Mouse (Mus musculus) neural tube, embryonic 15.5 days (tissue): Measurements from ENCODE around the gene Wdr5. TPM values are rescaled to one million over a fixed set of nuclear protein-coding genes. Genes with fewer than 3 reads are reported as not detected.

ENCODE experiments used
- ATAC-seq: fragments of 200-750 bp; cut with Nextera tagmentation; 2 replicates; pipeline ENCODE4 v1.8.0; 2017; ENCODE audit warnings: mild to moderate bottlenecking, moderate TSS enrichment, moderate library complexity; ENCODE audit not compliant: low FRiP score
- H3K27ac ChIP-seq: fragments of 300-500 bp; sonication (generic); replicated peaks from 2 replicates; pipeline ENCODE4 v1.5.1; 2015; ENCODE audit warnings: mild to moderate bottlenecking, inconsistent platforms
- H3K27me3 ChIP-seq: fragments of 300-500 bp; sonication (generic); replicated peaks from 2 replicates; pipeline ENCODE4 v1.6.1; 2015; ENCODE audit warnings: inconsistent platforms
- H3K36me3 ChIP-seq: fragments of 300-500 bp; sonication (generic); 2 replicates; pipeline ENCODE4 v1.6.1; 2015; ENCODE audit warnings: inconsistent platforms
- H3K4me1 ChIP-seq: fragments of 300-500 bp; sonication (generic); 2 replicates; pipeline ENCODE4 v1.6.1; 2015; ENCODE audit warnings: inconsistent platforms
- H3K4me2 ChIP-seq: fragments of 300-500 bp; sonication (generic); 2 replicates; pipeline ENCODE4 v1.6.1; 2015; ENCODE audit warnings: inconsistent platforms, mild to moderate bottlenecking, moderate library complexity
- H3K4me3 ChIP-seq: fragments of 300-500 bp; sonication (generic); replicated peaks from 2 replicates; pipeline ENCODE4 v1.5.1; 2015; ENCODE audit warnings: mild to moderate bottlenecking, inconsistent platforms
- H3K9ac ChIP-seq: fragments of 300-500 bp; sonication (generic); replicated peaks from 2 replicates; pipeline ENCODE4 v1.6.1; 2015; ENCODE audit warnings: mild to moderate bottlenecking, inconsistent platforms
- H3K9me3 ChIP-seq: fragments of 300-500 bp; sonication (generic); replicated peaks from 2 replicates; pipeline ENCODE4 v1.6.1; 2016; ENCODE audit warnings: inconsistent platforms
- WGBS: fragments of 180-500 bp; shearing (Covaris S2); methylation state at CpG from one replicate; pipeline ENCODE4 v1.1.7; 2015; ENCODE audit warnings: mixed read lengths; 5-methylcytosine and 5-hydroxymethylcytosine counted together
- polyA plus RNA-seq: library from polyadenylated mRNA; unstranded; fragments of >200 nt; fragmentation: Nextera tagmentation; extraction: Ambion mirVana; gene quantifications from 2 replicates; pipeline ENCODE4 v1.2.1, GENCODE M21; 2015

Gene Wdr5
- polyA plus RNA-seq, 1 experiment from 2014 or later: 41.7 TPM

DNA sequence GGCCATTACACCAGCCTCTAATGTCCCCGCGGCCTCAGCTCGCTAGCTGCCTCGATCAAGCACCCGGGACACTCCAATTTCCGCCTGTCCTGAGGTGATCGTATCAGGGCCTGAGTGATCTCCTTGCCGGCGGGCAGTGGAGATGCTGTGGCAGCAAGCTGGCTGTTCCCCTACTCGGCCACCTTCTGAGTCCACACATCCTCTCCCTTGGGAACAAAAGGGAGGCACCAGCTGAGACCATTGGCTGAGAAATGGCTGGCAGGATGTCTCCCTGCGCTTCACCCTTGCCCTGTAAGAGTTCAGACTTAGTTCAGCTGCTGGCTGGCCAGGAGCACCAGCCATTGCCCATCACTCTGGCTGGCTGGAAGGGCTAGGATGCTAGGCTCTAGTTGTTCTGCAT lies 67.2 kb downstream of the Wdr5 start:
- Histone ChIP-seq H3K27ac (no peak overlapping the region), H3K36me3 (no peaks in the 10 kb centered on the region), H3K4me2 (no peak overlapping the region), H3K9me3 (no peaks in the 10 kb centered on the region), H3K4me1 (0 out of 2 replicates have a peak, but pooled peaks cover 6% of the 10 kb centered on the region), H3K4me3 (no peak overlapping the region), H3K9ac (no peak overlapping the region), H3K27me3 (peaks cover 7% of the 10 kb centered on the region; the same call in 1 of the 2 replicates)
- WGBS: 57% methylated on average over 11 of the region's 11 CpGs
- ATAC-seq: no peak; the same call in 1 of the 2 replicates

DNA sequence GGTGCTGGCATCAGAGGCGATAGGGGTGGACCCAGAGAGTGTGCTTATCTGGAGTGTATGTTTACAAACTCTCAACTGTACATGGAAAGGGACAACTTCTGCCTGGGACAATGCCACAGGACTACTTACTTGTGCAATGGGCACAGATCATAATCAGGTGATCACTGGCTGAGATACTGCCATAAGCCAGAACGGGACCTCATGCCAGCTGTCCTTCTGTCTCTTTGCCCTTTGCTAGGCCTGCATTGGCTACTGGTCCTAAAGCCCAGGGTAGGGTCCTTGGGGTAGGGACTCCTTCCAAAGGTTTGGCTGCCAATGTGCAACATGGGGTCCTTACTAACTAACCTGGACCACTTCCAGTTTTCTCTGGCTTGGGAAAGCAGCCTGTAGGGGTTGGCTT lies 68.1 kb downstream of the Wdr5 start:
- no peak for ATAC-seq
- WGBS: 95% methylated on average over 2 of the region's 2 CpGs
- 0 out of 2 replicates have a peak, but pooled peaks cover 6% of the 10 kb centered on the region for H3K4me1 ChIP-seq
- H3K9me3 ChIP-seq: no peaks in the 10 kb centered on the region
- H3K4me3 ChIP-seq: no peak overlapping the region
- H3K36me3 ChIP-seq: no peaks in the 10 kb centered on the region
- H3K27me3 ChIP-seq: 0 out of 2 replicates have a peak, but pooled peaks cover 3% of the 10 kb centered on the region
- H3K27ac ChIP-seq: no peak overlapping the region
- H3K9ac ChIP-seq: no peak overlapping the region
- no peak overlapping the region for H3K4me2 ChIP-seq

DNA sequence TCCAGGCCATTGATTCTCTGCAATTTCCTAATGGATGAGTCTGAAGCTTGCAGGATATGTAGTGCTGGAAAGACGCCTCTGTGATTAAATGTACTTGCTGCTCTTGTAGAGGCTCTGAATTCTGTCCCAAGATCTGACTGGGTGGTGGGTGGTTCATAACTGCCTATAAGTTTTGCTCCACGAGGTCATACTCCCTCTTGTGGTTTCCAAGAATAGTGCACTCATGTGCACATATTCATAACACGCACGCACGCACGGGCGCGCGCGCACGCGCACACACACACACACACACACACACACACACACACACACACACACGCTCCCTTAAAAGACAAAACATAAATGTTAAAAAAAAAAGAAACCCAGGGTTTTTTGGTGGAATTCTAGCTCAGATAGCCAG lies 69.6 kb downstream of the Wdr5 start:
- Histone ChIP-seq H3K9me3 (no peaks in the 10 kb centered on the region), H3K27ac (no peak overlapping the region), H3K4me2 (no peak overlapping the region), H3K27me3 (no peaks in the 10 kb centered on the region), H3K4me3 (no peak overlapping the region), H3K9ac (no peak overlapping the region), H3K36me3 (no peaks in the 10 kb centered on the region), H3K4me1 (0 out of 2 replicates have a peak, but pooled peaks cover 6% of the 10 kb centered on the region)
- 94% methylated on average over 13 of the region's 13 CpGs for WGBS
- ATAC-seq: no peak

Other genes starting within 250 kb of the Wdr5 start
- 12.4 and 15.5 TPM in 2 replicates for gene Vav2, start 88.1 kb upstream of the Wdr5 start, polyA plus RNA-seq
- gene Brd3os, start 72.8 kb upstream of the Wdr5 start, polyA plus RNA-seq: 40.4 and 45.0 TPM in 2 replicates
- gene Brd3, start 7.5 kb upstream of the Wdr5 start, polyA plus RNA-seq: 98.6 and 99.7 TPM in 2 replicates
- gene Rxra, start 161.3 kb downstream of the Wdr5 start, polyA plus RNA-seq: 3.6 and 5.1 TPM in 2 replicates